Mouse (Mus musculus) embryonic facial prominence, embryonic 12.5 days (tissue): Measurements from ENCODE around the gene Zcchc3. TPM values are rescaled to one million over a fixed set of nuclear protein-coding genes. Genes with fewer than 3 reads are reported as not detected.

Source experiments
- ATAC-seq: fragments of 200-750 bp; cut with Nextera tagmentation; 2 replicates; pipeline ENCODE4 v1.8.0; 2017; ENCODE audit not compliant: insufficient number of reproducible peaks, insufficient read depth, low FRiP score, low TSS enrichment
- H3K27ac ChIP-seq: fragments of 300-500 bp; sonication (generic); 2 replicates; pipeline ENCODE4 v1.5.1; 2016; ENCODE audit warnings: mild to moderate bottlenecking
- H3K27me3 ChIP-seq: fragments of 300-500 bp; sonication (generic); 2 replicates; pipeline ENCODE4 v1.6.1; 2016; ENCODE audit warnings: mild to moderate bottlenecking, moderate library complexity
- H3K36me3 ChIP-seq: fragments of 300-500 bp; sonication (generic); 2 replicates; pipeline ENCODE4 v1.6.1; 2016; ENCODE audit warnings: mild to moderate bottlenecking
- H3K4me1 ChIP-seq: fragments of 300-500 bp; sonication (generic); 2 replicates; pipeline ENCODE4 v1.6.1; 2016
- H3K4me2 ChIP-seq: fragments of 300-500 bp; sonication (generic); replicated peaks from 2 replicates; pipeline ENCODE4 v1.6.1; 2016; ENCODE audit warnings: mild to moderate bottlenecking, moderate library complexity
- H3K4me3 ChIP-seq: fragments of 300-500 bp; sonication (generic); 2 replicates; pipeline ENCODE4 v1.5.1; 2016; ENCODE audit warnings: mild to moderate bottlenecking
- H3K9ac ChIP-seq: fragments of 300-500 bp; sonication (generic); 2 replicates; pipeline ENCODE4 v1.6.1; 2016; ENCODE audit warnings: mild to moderate bottlenecking, moderate library complexity
- H3K9me3 ChIP-seq: fragments of 300-500 bp; sonication (generic); 2 replicates; pipeline ENCODE4 v1.6.1; 2016; ENCODE audit warnings: mild to moderate bottlenecking, moderate library complexity
- WGBS: fragments of 180-500 bp; shearing (Covaris S2); methylation state at CpG from one replicate; pipeline ENCODE4 v1.1.7; 2016; 5-methylcytosine and 5-hydroxymethylcytosine counted together
- polyA plus RNA-seq: library from polyadenylated mRNA; unstranded; fragments of >200 nt; fragmentation: Nextera tagmentation; extraction: Ambion mirVana; gene quantifications from 2 replicates; pipeline ENCODE4 v1.2.1, GENCODE M21; 2016

Zcchc3 gene
- 71.0 and 73.6 TPM in 2 replicates for polyA plus RNA-seq

- H3K4me2 ChIP-seq: peak within 1 kb of the TSS; percentile 93
- peak; percentile 76 for ATAC-seq
- peak within 1 kb of the TSS; percentile 98 for H3K9ac ChIP-seq
- under 1% methylated on average over 60 of the region's 65 CpGs for WGBS
- peak within 1 kb of the TSS; percentile 96 for H3K4me3 ChIP-seq
- H3K36me3 ChIP-seq: no peaks in the 10 kb centered on the region
- H3K9me3 ChIP-seq: no peaks in the 10 kb centered on the region
- H3K27me3 ChIP-seq: no peaks in the 10 kb centered on the region
- H3K4me1 ChIP-seq: peaks cover 33% of the 10 kb centered on the region
- peak within 1 kb of the TSS; percentile 98 for H3K27ac ChIP-seq
Measured at GRCm38 (mm10) chr2:152414591-152415165, at the start of gene Zcchc3. Gene Zcchc3 (minus strand): TSS chr2:152415027.

DNA sequence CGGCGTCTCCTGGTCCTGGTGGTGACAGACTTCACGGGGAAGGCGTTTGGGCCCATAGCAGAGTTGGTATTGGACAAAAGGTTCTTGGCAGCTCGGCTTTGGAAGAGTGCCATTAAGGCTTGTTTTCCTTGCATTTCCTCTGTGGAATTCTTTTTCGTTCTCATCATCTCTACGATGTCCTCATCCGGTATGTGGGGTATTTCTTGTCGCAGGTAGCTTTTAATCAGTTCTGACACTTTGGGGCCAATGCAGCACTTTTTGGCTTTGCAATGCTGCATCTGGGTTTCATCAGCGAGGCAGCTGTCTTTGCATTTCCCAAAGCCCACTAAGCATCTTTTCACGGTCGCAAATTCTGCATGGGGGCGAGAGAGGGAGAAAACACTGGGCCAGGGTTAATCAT, 44.4 kb upstream of the Zcchc3 start:
- no peak overlapping the region for H3K27ac ChIP-seq
- WGBS: 52% methylated on average over 13 of the region's 13 CpGs
- ATAC-seq: no peak

DNA sequence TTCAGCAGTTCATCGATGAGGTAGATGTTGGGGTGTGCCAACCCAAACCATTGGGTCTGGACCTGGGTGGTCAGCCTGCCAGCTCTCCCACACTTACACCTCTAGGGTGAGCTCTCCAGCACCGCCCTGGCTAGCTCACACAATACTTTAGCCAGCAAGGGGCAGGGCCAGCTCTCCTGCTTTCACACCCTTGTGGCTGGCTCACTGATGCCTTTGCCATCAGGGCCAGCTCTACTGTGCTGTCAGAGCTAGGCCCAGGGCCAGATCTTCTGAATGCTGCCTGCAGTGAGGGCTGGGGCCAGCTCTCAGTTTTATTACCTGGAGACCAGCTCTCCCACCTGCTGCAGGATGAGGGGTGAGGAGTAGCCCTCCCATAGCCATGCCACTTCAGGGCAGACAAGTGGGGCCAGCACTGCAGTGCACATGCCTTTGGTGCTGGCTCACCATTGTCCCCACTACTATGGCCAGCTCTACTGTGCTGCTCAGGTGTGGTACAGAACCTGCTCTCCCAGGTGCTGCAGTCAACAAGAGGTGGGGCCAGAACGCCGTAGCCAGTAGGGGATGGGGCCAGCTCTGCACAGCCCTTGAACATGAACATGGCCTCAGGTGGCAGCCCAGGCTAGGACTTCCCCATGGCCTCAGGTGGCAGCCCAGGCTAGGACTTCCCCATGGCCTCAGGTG, 37.4 kb upstream of the Zcchc3 start:
- WGBS: 75% methylated on average over 4 of the region's 4 CpGs
- no peak overlapping the region for H3K9ac ChIP-seq
- H3K27me3 ChIP-seq: no peaks in the 10 kb centered on the region
- H3K27ac ChIP-seq: no peak overlapping the region
- ATAC-seq: peak; percentile 22; the same call in 1 of the 2 replicates
- H3K4me1 ChIP-seq: peaks cover 11% of the 10 kb centered on the region
- H3K4me2 ChIP-seq: no peak overlapping the region
- no peaks in the 10 kb centered on the region for H3K36me3 ChIP-seq
- H3K9me3 ChIP-seq: no peaks in the 10 kb centered on the region
- H3K4me3 ChIP-seq: no peak overlapping the region

More for the DNA sequence above, 44.4 kb upstream of the Zcchc3 start:
- H3K36me3 ChIP-seq: no peaks in the 10 kb centered on the region
- no peaks in the 10 kb centered on the region for H3K27me3 ChIP-seq
- no peak overlapping the region for H3K4me2 ChIP-seq
- no peak overlapping the region for H3K4me3 ChIP-seq
- no peaks in the 10 kb centered on the region for H3K4me1 ChIP-seq
- H3K9ac ChIP-seq: no peak overlapping the region
- H3K9me3 ChIP-seq: no peaks in the 10 kb centered on the region

- no peak overlapping the region for H3K27ac ChIP-seq
- 3% methylated on average over 5 of the region's 5 CpGs for WGBS
- H3K4me2 ChIP-seq: no peak overlapping the region
- no peaks in the 10 kb centered on the region for H3K27me3 ChIP-seq
- ATAC-seq: no peak
- no peak overlapping the region for H3K4me3 ChIP-seq
- no peaks in the 10 kb centered on the region for H3K36me3 ChIP-seq
- no peak overlapping the region for H3K9ac ChIP-seq
- H3K4me1 ChIP-seq: peaks cover 12% of the 10 kb centered on the region
- H3K9me3 ChIP-seq: no peaks in the 10 kb centered on the region
Measured at GRCm38 (mm10) chr2:152450241-152450640, 35.4 kb upstream of the Zcchc3 start.

GRCm38 (mm10) chr2:152447461-152447860, 32.6 kb upstream of the Zcchc3 start:
- Histone ChIP-seq H3K4me3 (no peak overlapping the region), H3K9ac (no peak overlapping the region), H3K27ac (no peak overlapping the region), H3K4me1 (peaks cover 12% of the 10 kb centered on the region), H3K9me3 (no peaks in the 10 kb centered on the region), H3K4me2 (no peak overlapping the region), H3K36me3 (no peaks in the 10 kb centered on the region), H3K27me3 (no peaks in the 10 kb centered on the region)
- no peak for ATAC-seq
- 38% methylated on average over 5 of the region's 5 CpGs for WGBS

DNA sequence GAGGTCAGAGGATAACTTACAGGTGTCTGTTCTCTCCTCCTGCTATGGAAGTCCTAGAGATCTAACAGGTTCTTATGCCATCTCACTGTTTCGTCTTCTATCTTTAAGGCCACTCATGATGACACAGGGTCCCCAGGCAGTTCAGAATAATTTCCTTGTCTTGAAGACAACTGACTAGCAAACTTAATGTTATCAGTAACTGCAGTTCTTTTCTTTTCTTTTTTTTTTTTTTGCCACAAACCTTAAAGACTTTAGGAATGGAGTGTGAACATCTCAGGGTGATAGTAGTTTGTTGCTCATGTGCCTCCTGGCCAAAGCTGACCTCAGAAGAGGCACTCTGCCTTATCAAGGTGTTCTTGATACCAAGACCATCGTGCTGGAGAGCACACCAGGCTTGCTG, 31.8 kb upstream of the Zcchc3 start:
- Histone ChIP-seq H3K4me2 (no peak overlapping the region), H3K4me1 (peaks cover 12% of the 10 kb centered on the region), H3K4me3 (no peak overlapping the region), H3K36me3 (no peaks in the 10 kb centered on the region), H3K27me3 (no peaks in the 10 kb centered on the region), H3K27ac (no peak overlapping the region), H3K9ac (no peak overlapping the region), H3K9me3 (no peaks in the 10 kb centered on the region)
- ATAC-seq: no peak
- 64% methylated on average over 2 of the region's 2 CpGs for WGBS

DNA sequence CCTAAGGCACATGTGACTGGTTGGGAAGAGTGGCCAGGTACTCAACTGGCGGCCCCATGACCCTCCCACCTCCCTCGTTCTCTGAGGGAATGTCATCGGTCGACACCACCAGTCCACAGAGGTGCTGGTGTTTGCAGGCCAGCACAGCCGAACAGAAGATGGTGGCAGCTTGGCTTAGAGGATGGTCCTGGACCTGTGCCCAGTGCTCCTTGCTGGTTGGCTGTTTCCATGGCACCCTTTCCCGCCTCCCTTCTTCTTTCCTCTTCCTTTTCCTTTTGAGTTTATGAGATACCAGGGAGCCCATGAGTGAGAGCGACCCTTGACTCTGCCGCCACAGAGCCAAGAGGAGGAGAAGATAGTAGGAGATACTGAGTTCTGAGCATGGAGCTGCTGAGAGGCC, 28.5 kb upstream of the Zcchc3 start:
- no peaks in the 10 kb centered on the region for H3K27me3 ChIP-seq
- no peak overlapping the region for H3K27ac ChIP-seq
- 87% methylated on average over 8 of the region's 8 CpGs for WGBS
- H3K4me3 ChIP-seq: no peak overlapping the region
- H3K4me1 ChIP-seq: peaks cover 12% of the 10 kb centered on the region
- H3K9me3 ChIP-seq: no peaks in the 10 kb centered on the region
- ATAC-seq: no peak
- H3K36me3 ChIP-seq: no peaks in the 10 kb centered on the region
- no peak overlapping the region for H3K9ac ChIP-seq
- no peak overlapping the region for H3K4me2 ChIP-seq

DNA sequence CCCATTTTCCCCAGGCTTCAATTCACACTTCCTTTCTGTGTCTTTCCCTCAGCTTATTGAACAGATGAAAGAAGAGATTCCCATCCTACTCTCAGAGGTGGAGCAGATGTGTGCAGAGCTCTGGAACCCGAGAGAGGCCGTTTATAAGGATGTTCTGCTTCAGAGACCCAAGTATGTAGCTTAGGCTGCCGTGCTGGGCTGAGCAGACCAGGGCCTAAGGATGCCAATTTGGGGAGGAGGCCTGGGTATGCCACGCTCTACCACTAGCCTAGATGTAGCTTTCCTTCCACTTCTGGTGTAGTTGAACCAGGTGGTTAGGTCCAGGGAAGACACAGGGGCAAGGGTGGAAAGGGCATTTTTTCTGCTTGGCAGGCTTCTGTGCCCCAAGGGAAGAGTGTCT, 27.5 kb upstream of the Zcchc3 start:
- Histone ChIP-seq H3K27ac (no peak overlapping the region), H3K9me3 (no peaks in the 10 kb centered on the region), H3K4me1 (peaks cover 5% of the 10 kb centered on the region), H3K27me3 (no peaks in the 10 kb centered on the region), H3K36me3 (no peaks in the 10 kb centered on the region), H3K4me3 (no peak overlapping the region), H3K4me2 (no peak overlapping the region), H3K9ac (no peak overlapping the region)
- 74% methylated on average over 4 of the region's 4 CpGs for WGBS
- no peak for ATAC-seq

DNA sequence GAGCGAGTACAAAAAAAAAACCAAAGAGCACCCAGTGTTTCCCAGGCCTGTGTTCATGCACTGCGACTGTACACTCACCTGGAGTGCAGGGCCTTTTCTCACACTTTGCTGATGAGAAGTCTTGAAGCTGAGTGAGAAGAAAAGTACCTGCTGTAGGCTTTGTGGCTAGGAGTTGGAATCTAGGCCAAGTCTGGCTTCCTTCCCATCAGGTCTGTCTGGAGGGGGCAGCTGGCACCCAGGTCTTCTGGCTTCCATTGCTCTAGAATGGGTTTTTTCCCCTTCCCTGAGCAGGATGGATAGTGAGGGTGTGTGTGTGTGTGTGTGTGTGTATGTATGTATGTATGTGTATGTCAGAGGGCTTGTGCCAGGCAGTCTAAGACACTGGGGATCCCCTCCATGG, 25.0 kb upstream of the Zcchc3 start:
- H3K4me1 ChIP-seq: peaks cover 8% of the 10 kb centered on the region
- no peak overlapping the region for H3K4me3 ChIP-seq
- no peak for ATAC-seq
- 84% methylated on average over 2 of the region's 2 CpGs for WGBS
- H3K4me2 ChIP-seq: no peak overlapping the region
- no peak overlapping the region for H3K27ac ChIP-seq
- no peak overlapping the region for H3K9ac ChIP-seq
- no peaks in the 10 kb centered on the region for H3K36me3 ChIP-seq
- no peaks in the 10 kb centered on the region for H3K27me3 ChIP-seq
- H3K9me3 ChIP-seq: no peaks in the 10 kb centered on the region

DNA sequence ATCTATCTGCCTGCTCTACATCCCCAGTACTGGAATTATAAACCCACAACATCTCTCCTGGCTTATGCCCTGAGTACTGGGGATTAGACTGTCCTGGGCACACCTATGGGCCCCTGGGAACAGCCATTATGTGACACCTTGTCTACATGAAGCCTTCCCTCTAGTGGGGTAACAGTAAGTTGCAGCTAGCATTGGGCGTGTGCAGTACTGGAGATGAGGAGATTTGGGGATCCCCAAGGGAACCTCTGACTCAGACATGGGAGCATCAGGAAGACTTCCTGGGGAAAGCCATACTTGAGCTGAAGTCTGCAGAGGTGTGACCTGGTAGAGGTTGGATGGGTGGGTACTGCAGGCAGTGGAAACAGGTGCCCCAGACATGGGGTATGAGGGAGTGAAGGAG, 24.1 kb upstream of the Zcchc3 start:
- H3K9ac ChIP-seq: no peak overlapping the region
- H3K9me3 ChIP-seq: no peaks in the 10 kb centered on the region
- no peak overlapping the region for H3K27ac ChIP-seq
- ATAC-seq: no peak
- no peak overlapping the region for H3K4me3 ChIP-seq
- 53% methylated on average over 1 of the region's 1 CpGs for WGBS
- H3K27me3 ChIP-seq: no peaks in the 10 kb centered on the region
- no peaks in the 10 kb centered on the region for H3K36me3 ChIP-seq
- no peak overlapping the region for H3K4me2 ChIP-seq
- peaks cover 8% of the 10 kb centered on the region for H3K4me1 ChIP-seq

GRCm38 (mm10) chr2:152436983-152437860, 22.4 kb upstream of the Zcchc3 start:
- H3K36me3 ChIP-seq: no peaks in the 10 kb centered on the region
- peak; percentile 79 for ATAC-seq
- 3% methylated on average over 23 of the region's 23 CpGs for WGBS
- H3K4me2 ChIP-seq: peak overlapping the region; percentile 56
- no peaks in the 10 kb centered on the region for H3K27me3 ChIP-seq
- H3K4me1 ChIP-seq: peaks cover 8% of the 10 kb centered on the region
- no peaks in the 10 kb centered on the region for H3K9me3 ChIP-seq
- peak overlapping the region; percentile 29 for H3K4me3 ChIP-seq
- H3K9ac ChIP-seq: peak overlapping the region; percentile 50
- no peak overlapping the region for H3K27ac ChIP-seq
